Mouse (Mus musculus) G1E (cell line): Measurements from ENCODE around the gene Ntm.

ENCODE experiments used
- CTCF ChIP-seq: IDR thresholded peaks from 2 replicates; pipeline ENCODE4 v1.5.1; 2012; ENCODE audit warnings: low read depth, low read length, inconsistent platforms, mixed read lengths
- GATA1 ChIP-seq: IDR thresholded peaks from 2 replicates; pipeline ENCODE4 v1.6.1; 2012; ENCODE audit warnings: borderline replicate concordance, low read length, inconsistent platforms, mixed read lengths
- GATA2 ChIP-seq: IDR thresholded peaks from 2 replicates; pipeline ENCODE4 v1.6.1; 2012; ENCODE audit warnings: low read depth, low read length, inconsistent platforms, borderline replicate concordance
- TAL1 ChIP-seq: conservative IDR thresholded peaks from 2 replicates; pipeline ENCODE4 v1.6.1; 2012; ENCODE audit warnings: low read depth, low read length, inconsistent platforms, mixed read lengths

GRCm38 (mm10) chr9:29748070-29748469, 214.9 kb downstream of the Ntm start:
- TF ChIP-seq CTCF = no peak
- no peak for TF ChIP-seq GATA2
- TF ChIP-seq GATA1 = no peak
- no peak for TF ChIP-seq TAL1
